Mouse (Mus musculus) CD4-positive, CD25-positive, alpha-beta regulatory T cell, adult 2 months (primary cell): ENCODE measurements around the gene Gm17482.

Experiments
- DNase-seq: peaks from one replicate; pipeline ENCODE4 v3.0.0-alpha.2; 2012; ENCODE audit warnings: low read depth, low spot score

Gm17482 gene

GRCm38 (mm10) chr6:115291823-115292222 is 64.7 kb downstream of the Gm17482 start:
- no peak for DNase-seq

- no peak for DNase-seq
Observed at GRCm38 (mm10) chr6:115292621-115293020, 65.5 kb downstream of the Gm17482 start.

- DNase-seq, result no peak
Observed at GRCm38 (mm10) chr6:115293877-115294276, 66.7 kb downstream of the Gm17482 start.

- no peak for DNase-seq
Observed at GRCm38 (mm10) chr6:115307134-115307533, 80.0 kb downstream of the Gm17482 start.
